Mouse (Mus musculus) neural tube, embryonic 15.5 days (tissue): ENCODE results near the gene Magt1. TPM values are rescaled to one million over a fixed set of nuclear protein-coding genes. Genes with fewer than 3 reads are reported as not detected.
"Not testable (repeated sequence)": the region's sequence is repeated elsewhere in the genome, so short reads cannot be mapped to it uniquely, and the experiment has no call there.

Experiments used
- ATAC-seq: fragments of 200-750 bp; cut with Nextera tagmentation; 2 replicates; pipeline ENCODE4 v1.8.0; 2017; ENCODE audit warnings: mild to moderate bottlenecking, moderate TSS enrichment, moderate library complexity; ENCODE audit not compliant: low FRiP score
- H3K27ac ChIP-seq: fragments of 300-500 bp; sonication (generic); replicated peaks from 2 replicates; pipeline ENCODE4 v1.5.1; 2015; ENCODE audit warnings: mild to moderate bottlenecking, inconsistent platforms
- H3K27me3 ChIP-seq: fragments of 300-500 bp; sonication (generic); replicated peaks from 2 replicates; pipeline ENCODE4 v1.6.1; 2015; ENCODE audit warnings: inconsistent platforms
- H3K36me3 ChIP-seq: fragments of 300-500 bp; sonication (generic); 2 replicates; pipeline ENCODE4 v1.6.1; 2015; ENCODE audit warnings: inconsistent platforms
- H3K4me1 ChIP-seq: fragments of 300-500 bp; sonication (generic); 2 replicates; pipeline ENCODE4 v1.6.1; 2015; ENCODE audit warnings: inconsistent platforms
- H3K4me2 ChIP-seq: fragments of 300-500 bp; sonication (generic); 2 replicates; pipeline ENCODE4 v1.6.1; 2015; ENCODE audit warnings: inconsistent platforms, mild to moderate bottlenecking, moderate library complexity
- H3K4me3 ChIP-seq: fragments of 300-500 bp; sonication (generic); replicated peaks from 2 replicates; pipeline ENCODE4 v1.5.1; 2015; ENCODE audit warnings: mild to moderate bottlenecking, inconsistent platforms
- H3K9ac ChIP-seq: fragments of 300-500 bp; sonication (generic); replicated peaks from 2 replicates; pipeline ENCODE4 v1.6.1; 2015; ENCODE audit warnings: mild to moderate bottlenecking, inconsistent platforms
- H3K9me3 ChIP-seq: fragments of 300-500 bp; sonication (generic); replicated peaks from 2 replicates; pipeline ENCODE4 v1.6.1; 2016; ENCODE audit warnings: inconsistent platforms
- WGBS: fragments of 180-500 bp; shearing (Covaris S2); methylation state at CpG from one replicate; pipeline ENCODE4 v1.1.7; 2015; ENCODE audit warnings: mixed read lengths; 5-methylcytosine and 5-hydroxymethylcytosine counted together
- polyA plus RNA-seq: library from polyadenylated mRNA; unstranded; fragments of >200 nt; fragmentation: Nextera tagmentation; extraction: Ambion mirVana; gene quantifications from 2 replicates; pipeline ENCODE4 v1.2.1, GENCODE M21; 2015

Gene Magt1
- polyA plus RNA-seq, 1 experiment from 2014 or later: 20.0 TPM

- 76% methylated on average over 2 of the region's 2 CpGs for WGBS
- H3K4me1 ChIP-seq: no peaks in the 10 kb centered on the region
- H3K4me3 ChIP-seq: no peak overlapping the region
- H3K9me3 ChIP-seq: no peaks in the 10 kb centered on the region
- no peaks in the 10 kb centered on the region for H3K36me3 ChIP-seq
- no peak overlapping the region for H3K4me2 ChIP-seq
- ATAC-seq: no peak
- H3K27ac ChIP-seq: no peak overlapping the region
- no peaks in the 10 kb centered on the region for H3K27me3 ChIP-seq
- H3K9ac ChIP-seq: no peak overlapping the region
Observed at GRCm38 (mm10) chrX:105937736-105938135, 74.0 kb downstream of the Magt1 start.

DNA sequence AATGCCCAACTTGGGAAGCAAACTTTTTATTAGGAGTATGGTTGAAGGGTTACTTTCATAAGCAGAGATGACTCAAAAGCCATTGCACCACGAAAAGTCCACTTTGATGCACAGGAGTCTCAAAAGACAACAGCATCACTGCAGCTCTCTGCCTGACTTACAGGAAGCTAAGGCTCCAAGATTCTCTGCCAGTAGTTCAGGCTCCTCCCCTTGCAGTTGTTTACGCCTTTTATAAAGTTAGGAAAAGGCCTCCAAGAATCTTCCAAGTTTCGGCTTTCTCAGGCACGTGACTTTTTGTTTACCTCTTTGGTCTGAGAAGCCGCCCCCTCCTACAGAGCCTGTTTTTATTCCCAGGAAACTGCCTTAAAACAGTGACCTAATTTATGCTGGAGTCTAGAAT lies 77.4 kb downstream of the Magt1 start:
- Histone ChIP-seq H3K27me3 (no peaks in the 10 kb centered on the region), H3K9ac (no peak overlapping the region), H3K4me1 (no peaks in the 10 kb centered on the region), H3K36me3 (no peaks in the 10 kb centered on the region), H3K4me3 (no peak overlapping the region), H3K4me2 (no peak overlapping the region), H3K9me3 (no peaks in the 10 kb centered on the region), H3K27ac (no peak overlapping the region)
- no peak for ATAC-seq
- 68% methylated on average over 5 of the region's 5 CpGs for WGBS

DNA sequence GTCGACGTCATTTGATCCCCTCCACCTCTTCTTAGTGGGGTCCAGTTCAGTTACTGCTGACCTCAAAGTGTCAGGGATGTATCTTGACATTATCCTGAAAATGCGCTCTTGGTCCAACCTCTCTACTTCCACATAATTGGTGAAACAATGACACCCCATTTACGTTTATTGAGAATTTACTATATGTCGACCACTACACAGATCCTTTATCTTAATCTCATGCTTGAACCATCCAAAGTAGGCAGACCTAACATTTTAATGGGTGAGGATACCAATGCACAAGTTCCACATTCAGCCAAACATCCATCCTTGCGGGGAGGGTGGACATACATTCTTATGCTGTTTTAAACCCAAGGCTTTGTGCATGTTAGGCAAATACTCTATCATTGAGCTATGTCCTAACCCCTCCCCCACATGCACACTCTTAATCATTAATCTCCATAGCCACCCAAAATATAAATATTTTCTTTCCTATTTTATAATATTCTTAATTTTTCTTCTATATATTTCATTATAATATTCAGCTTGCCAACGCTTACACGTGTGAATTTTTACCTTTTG lies 82.1 kb downstream of the Magt1 start:
- Histone ChIP-seq H3K4me3 (peak overlapping the region; percentile 59), H3K36me3 (no peaks in the 10 kb centered on the region), H3K27me3 (no peaks in the 10 kb centered on the region), H3K27ac (peak overlapping the region; percentile 95), H3K4me1 (peaks cover 14% of the 10 kb centered on the region), H3K9me3 (no peaks in the 10 kb centered on the region), H3K9ac (peak overlapping the region; percentile 81; the same call in 1 of the 2 replicates), H3K4me2 (peak overlapping the region; percentile 42)
- 37% methylated on average over 8 of the region's 8 CpGs for WGBS
- ATAC-seq: peak; percentile 45

- peak within 1 kb of the TSS; percentile 54 for H3K4me2 ChIP-seq
- no peaks in the 10 kb centered on the region for H3K27me3 ChIP-seq
- ATAC-seq: peak; percentile 95
- peak within 1 kb of the TSS; percentile 81 for H3K9ac ChIP-seq
- H3K36me3 ChIP-seq: no peaks in the 10 kb centered on the region
- WGBS: 17% methylated on average over 41 of the region's 42 CpGs
- peak within 1 kb of the TSS; percentile 95 for H3K27ac ChIP-seq
- peaks cover 14% of the 10 kb centered on the region for H3K4me1 ChIP-seq
- no peaks in the 10 kb centered on the region for H3K9me3 ChIP-seq
- H3K4me3 ChIP-seq: peak within 1 kb of the TSS; percentile 59
Observed at GRCm38 (mm10) chrX:105928861-105929477, 82.7 kb downstream of the Magt1 start, which contains the start of gene Atrx. Gene Atrx (minus strand): TSS chrX:105929403.

GRCm38 (mm10) chrX:105927941-105928860 lies 83.5 kb downstream of the Magt1 start:
- Histone ChIP-seq H3K36me3 (no peaks in the 10 kb centered on the region), H3K27ac (peak overlapping the region; percentile 95), H3K4me3 (peak overlapping the region; percentile 59), H3K9ac (peak overlapping the region; percentile 81), H3K4me1 (peaks cover 14% of the 10 kb centered on the region), H3K4me2 (peak overlapping the region; percentile 54), H3K9me3 (no peaks in the 10 kb centered on the region), H3K27me3 (no peaks in the 10 kb centered on the region)
- peak; percentile 69 for ATAC-seq
- WGBS: 30% methylated on average over 33 of the region's 69 CpGs

DNA sequence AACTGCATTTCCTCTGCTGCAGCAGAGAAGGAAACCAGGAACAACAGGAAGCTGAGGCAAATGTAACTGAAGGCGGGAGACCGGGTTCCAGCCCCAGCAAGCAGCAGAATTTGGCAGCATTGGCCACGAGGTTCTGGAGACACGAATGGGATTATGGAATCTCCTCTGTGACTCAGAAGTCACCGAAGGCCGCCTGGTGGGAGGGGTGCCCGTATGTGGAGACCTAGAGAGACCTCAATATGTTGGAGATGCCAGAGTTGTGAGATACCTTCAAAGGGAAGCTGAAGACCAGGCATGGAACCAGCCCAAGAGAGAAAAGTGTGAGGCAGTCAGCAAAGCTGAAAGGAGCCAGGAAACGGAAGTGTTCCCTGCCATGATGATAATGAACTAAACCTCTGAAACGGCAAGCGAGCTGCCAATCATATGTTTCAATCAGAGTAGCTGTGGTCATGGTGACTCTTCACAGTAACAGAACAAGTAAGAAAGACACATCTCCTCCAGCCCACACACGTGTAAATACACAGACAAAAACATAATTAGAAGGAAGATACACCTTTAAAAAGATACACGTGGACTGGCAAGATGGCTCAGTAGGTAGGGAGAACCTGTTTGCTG lies 85.5 kb downstream of the Magt1 start:
- Histone ChIP-seq H3K4me3 (no peak overlapping the region), H3K36me3 (no peaks in the 10 kb centered on the region), H3K9me3 (no peaks in the 10 kb centered on the region), H3K9ac (no peak overlapping the region), H3K4me1 (peaks cover 14% of the 10 kb centered on the region), H3K27me3 (no peaks in the 10 kb centered on the region), H3K4me2 (peak overlapping the region; percentile 54), H3K27ac (no peak overlapping the region)
- no peak for ATAC-seq
- WGBS: 75% methylated on average over 12 of the region's 12 CpGs

- Histone ChIP-seq H3K4me2 (no peak overlapping the region), H3K4me1 (peaks cover 14% of the 10 kb centered on the region), H3K27ac (no peak overlapping the region), H3K4me3 (no peak overlapping the region), H3K27me3 (no peaks in the 10 kb centered on the region), H3K9me3 (no peaks in the 10 kb centered on the region), H3K36me3 (no peaks in the 10 kb centered on the region), H3K9ac (no peak overlapping the region)
- WGBS: 87% methylated on average over 5 of the region's 5 CpGs
- ATAC-seq: no peak
Observed at GRCm38 (mm10) chrX:105924326-105925070, 87.2 kb downstream of the Magt1 start.

- no peak for ATAC-seq
- no CpG with 5 or more reads among the region's 1 CpGs for WGBS
- Histone ChIP-seq H3K27ac (no peak overlapping the region), H3K4me2 (no peak overlapping the region), H3K4me3 (no peak overlapping the region), H3K4me1 (peaks cover 14% of the 10 kb centered on the region), H3K27me3 (no peaks in the 10 kb centered on the region), H3K9ac (no peak overlapping the region), H3K36me3 (no peaks in the 10 kb centered on the region), H3K9me3 (no peaks in the 10 kb centered on the region)
Observed at GRCm38 (mm10) chrX:105923896-105924295, 87.8 kb downstream of the Magt1 start.

DNA sequence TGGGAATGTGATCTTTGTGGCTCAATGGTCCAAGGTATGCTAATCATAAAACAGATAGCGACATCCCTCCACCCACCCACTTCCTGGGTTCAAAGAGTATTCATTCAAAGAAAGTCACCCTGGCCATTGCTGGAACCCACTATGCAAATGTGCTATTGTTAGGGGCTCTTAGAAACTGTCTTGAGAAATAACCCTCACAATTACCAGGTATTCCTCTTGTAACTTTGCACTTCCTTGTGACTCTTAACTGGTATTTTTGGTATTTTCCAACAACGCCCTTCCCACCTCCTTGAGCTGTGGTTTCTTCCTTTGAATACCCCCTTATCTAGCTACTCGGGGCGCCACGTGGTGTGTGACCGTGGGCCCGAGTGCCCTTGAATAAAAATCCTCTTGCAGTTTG lies 88.7 kb downstream of the Magt1 start:
- H3K9ac ChIP-seq, H3K9me3 ChIP-seq, ATAC-seq, H3K4me3 ChIP-seq, H3K27ac ChIP-seq, H3K36me3 ChIP-seq, H3K4me2 ChIP-seq, H3K27me3 ChIP-seq: not testable (repeated sequence)
- WGBS: 91% methylated on average over 7 of the region's 7 CpGs
- H3K4me1 ChIP-seq: peaks cover 14% of the 10 kb centered on the region

DNA sequence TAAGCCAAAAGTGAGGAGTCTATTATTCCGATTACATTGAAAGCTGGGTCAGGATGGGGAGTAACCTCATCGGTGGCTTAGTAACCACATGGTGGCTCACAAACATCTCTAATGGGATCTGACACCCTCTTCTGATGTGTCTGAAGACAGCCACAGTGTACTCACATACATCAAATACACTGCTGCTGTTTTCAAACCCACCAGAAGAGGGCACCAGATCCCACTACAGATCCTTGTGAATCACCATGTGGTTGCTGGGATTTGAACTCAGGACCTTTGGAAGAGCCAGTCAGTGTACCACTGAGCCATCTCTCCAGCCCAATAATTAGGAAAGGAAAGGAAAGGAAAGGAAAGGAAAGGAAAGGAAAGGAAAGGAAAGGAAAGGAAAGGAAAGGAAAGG lies 90.3 kb downstream of the Magt1 start:
- Histone ChIP-seq H3K4me1 (peaks cover 6% of the 10 kb centered on the region), H3K4me2 (no peak overlapping the region), H3K9me3 (no peaks in the 10 kb centered on the region), H3K9ac (no peak overlapping the region), H3K4me3 (no peak overlapping the region), H3K27me3 (no peaks in the 10 kb centered on the region), H3K36me3 (no peaks in the 10 kb centered on the region), H3K27ac (no peak overlapping the region)
- no peak for ATAC-seq
- 87% methylated on average over 2 of the region's 2 CpGs for WGBS
